Mouse (Mus musculus) layer of hippocampus, postnatal 36 days (tissue): Measurements from ENCODE around the gene Man2b2. TPM values are rescaled to one million over a fixed set of nuclear protein-coding genes. Genes with fewer than 3 reads are reported as not detected.

Experiments used
- DNase-seq, 2 experiments: peaks; one replicate each; pipeline ENCODE4 v3.0.0; 2022
- total RNA-seq, 2 experiments: library from RNA; stranded (reverse); gene quantifications; 2 replicates each; pipeline ENCODE4 v1.2.3; 2021

Man2b2 gene
- total RNA-seq = 10 to 100 TPM; 24.3 to 24.4 TPM

- peak; percentile 85 to 87 for DNase-seq
These were observed at the start of gene Man2b2 for GRCm38 (mm10) chr5:36829913-36830879. Gene Man2b2, minus strand, starts transcription at chr5:36830653.

GRCm38 (mm10) chr5:36878801-36879200 lies 48.3 kb upstream of the Man2b2 start:
- no peak for DNase-seq

DNA sequence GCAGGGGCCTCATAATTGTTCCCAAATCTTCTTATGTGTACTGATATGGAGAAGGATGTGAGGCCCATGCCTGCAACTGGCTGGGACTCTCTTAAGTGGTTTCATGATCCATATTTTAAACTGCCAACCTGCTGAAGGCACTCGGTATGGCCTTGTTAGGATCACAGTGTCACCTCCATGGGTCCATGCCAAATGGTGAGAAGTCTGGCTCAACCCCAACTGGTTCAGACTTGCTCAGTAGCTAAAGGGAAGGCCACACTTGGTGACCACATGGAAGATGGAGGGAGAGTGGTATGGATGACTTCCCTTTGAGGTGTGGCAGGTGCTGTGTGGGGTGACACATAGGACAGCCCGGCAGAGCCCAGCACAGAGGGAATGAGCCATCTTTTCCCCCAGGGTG lies 47.2 kb upstream of the Man2b2 start:
- no peak for DNase-seq

- no peak for DNase-seq
These were observed 46.4 kb upstream of the Man2b2 start for GRCm38 (mm10) chr5:36876777-36877396.

DNA sequence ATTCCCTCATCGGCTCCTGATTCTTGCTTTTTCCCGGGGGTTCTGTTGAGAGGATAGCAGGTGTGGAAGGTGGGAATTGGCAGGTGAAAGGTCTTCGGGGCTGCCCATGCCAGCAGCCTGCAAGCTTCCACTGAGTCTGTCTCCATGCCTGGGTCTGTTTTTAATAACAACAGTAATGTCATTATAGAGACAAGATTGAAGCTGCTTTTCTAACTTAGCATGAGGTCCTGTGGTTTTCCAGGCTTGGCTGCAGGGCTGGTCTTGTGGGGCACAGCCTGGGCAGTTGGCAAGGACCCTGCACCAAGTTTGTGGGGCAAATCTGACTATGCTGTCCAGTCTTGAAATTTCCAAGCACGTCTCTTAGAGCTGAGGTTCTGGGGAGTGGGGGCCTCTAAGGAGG lies 45.5 kb upstream of the Man2b2 start:
- DNase-seq = no peak

DNA sequence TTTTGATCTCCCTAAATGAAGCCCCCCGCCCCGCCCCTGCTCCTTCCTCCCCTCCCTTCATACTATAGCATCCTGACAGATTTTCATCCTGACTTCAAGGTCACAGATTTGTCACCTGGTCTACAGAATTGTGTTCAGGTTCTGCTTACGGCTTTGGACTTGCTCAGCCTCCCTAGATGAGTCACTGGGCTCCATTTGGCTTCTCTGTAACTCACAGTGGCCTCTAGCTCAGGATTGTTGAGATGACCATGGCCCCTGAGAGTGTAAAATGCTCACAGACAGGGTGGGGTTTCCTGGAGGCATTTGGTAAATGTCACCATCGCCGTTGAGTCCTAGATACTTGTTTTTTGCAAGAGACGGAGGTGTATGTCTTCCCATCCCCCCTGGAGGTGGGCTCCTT lies 40.5 kb upstream of the Man2b2 start:
- no peak for DNase-seq

DNA sequence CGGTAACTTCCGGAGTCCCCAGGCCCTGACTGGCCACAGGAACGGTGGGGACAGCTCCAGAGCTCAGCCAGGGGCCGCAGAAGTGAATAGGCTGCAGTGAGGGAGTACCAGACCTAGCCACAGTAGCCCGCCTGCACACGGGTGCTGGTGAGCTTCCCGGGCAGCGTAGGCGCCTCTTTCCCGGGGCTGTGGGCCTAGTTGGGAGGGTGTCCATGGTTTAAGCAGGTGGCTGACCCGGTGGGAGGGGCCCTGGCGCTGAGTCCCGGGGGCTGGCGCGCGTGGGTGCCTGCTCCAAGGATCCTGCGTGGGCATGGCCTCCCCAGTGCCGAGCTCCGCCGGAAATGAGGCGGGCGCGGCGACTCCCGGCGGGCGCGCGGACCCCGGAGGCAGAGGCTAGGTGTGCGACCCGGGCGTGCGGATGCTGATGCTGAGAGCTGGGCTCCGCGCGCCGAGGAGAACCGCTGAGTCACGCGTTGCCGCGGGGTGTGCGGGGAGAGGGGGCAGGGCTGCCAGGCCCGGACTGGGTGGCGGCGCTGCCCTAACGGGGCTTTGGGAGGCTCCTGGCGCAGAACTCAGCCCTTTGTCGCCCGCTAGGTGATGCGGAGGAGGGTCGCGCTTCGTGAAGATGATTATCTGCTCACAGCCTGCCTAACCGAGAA lies 39.3 kb upstream of the Man2b2 start:
- peak; percentile 71 to 73 for DNase-seq

DNA sequence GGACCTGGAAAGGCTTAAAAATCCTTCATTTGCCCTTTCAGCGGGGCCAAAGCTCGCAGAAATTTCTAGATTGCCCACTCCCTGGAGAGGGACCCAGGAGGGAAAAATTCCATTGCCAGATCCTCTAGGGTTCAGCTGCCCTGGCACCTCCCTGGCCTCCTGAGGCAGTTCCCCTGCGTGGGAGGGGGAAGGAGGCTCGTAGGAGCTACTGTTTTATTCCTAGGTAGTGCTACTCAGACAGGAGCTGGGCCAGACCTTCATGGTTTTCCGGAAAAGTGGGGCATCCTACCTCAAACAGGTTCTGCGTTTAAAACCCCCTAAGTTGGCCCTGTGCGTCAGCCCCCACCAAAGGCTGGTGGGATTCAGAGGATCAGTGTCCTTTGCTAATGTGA lies 38.7 kb upstream of the Man2b2 start:
- no peak for DNase-seq

- peak in 1 of 2 experiments; percentile 61 for DNase-seq
These were observed 38.0 kb upstream of the Man2b2 start, which contains the start of gene Ppp2r2c for GRCm38 (mm10) chr5:36868266-36869090. Gene Ppp2r2c, plus strand, starts transcription at chr5:36868513.

- DNase-seq = no peak
These were observed 37.1 kb upstream of the Man2b2 start for GRCm38 (mm10) chr5:36867561-36867960.

GRCm38 (mm10) chr5:36866701-36867250 lies 36.3 kb upstream of the Man2b2 start:
- no peak for DNase-seq

DNA sequence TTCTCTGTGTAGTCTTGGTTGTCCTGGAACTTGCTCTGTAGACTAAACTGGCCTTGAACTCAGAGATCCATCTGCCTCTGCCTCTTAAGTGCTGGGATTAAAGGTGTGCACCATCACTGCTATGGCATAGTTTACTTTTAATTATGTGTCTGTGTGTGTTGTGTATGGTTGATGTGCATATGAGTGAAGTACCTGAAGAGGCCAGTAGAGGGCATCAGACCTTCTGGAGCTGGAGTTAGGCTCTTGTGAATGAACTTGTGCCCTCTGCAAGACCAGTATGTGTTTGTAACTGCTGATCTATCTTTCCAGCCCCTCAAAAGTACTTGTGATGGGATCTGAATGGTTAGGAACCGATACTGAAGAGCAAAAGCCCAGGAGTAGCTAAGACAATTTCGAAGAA lies 30.6 kb upstream of the Man2b2 start:
- no peak for DNase-seq

GRCm38 (mm10) chr5:36857546-36857945 lies 27.1 kb upstream of the Man2b2 start:
- DNase-seq = no peak

DNA sequence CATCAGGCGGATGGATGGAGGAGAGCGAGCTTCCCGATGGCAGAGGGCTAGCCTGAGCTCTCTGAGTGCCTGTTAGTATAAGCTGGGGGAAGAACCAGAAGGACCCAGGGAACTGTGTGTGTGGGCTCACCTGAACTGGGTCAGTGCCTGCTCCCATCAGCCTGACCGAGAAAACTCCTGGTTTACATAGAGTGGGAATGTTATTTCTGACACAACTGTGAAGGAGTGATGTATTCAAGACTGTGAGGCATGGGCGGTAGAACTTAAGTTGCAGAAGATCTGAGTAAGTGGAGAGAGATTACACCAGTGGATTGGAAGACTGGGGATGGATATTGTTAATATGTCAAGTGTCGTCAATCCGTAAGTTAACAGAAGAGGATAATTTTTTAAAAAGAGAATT lies 26.1 kb upstream of the Man2b2 start:
- no peak for DNase-seq

- DNase-seq = no peak
These were observed 24.7 kb upstream of the Man2b2 start for GRCm38 (mm10) chr5:36855180-36855579.

GRCm38 (mm10) chr5:36851572-36851971 lies 21.1 kb upstream of the Man2b2 start:
- no peak for DNase-seq

GRCm38 (mm10) chr5:36844490-36844889 lies 14.0 kb upstream of the Man2b2 start:
- DNase-seq = no peak

- no peak for DNase-seq
These were observed 11.2 kb upstream of the Man2b2 start for GRCm38 (mm10) chr5:36841701-36842100.

DNA sequence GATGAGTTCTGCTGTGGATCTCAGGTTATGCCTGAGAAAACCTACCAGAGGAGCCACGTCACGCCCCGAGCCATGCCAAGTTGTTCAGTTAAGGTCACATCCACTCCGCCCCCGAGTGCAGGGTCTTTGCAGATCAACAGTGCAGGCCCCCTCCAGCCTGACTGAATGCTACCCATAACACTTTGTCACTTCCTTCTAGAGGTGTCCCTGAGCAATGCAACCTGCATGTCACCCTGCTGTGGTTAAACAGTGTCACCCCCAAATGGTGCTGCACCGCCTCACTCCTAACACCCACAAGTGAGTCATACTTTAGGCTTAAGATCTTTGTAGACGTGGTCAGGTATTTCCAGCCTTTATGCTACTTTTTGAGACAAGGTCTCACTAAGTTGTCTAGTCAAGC lies 9.6 kb upstream of the Man2b2 start:
- no peak for DNase-seq

DNA sequence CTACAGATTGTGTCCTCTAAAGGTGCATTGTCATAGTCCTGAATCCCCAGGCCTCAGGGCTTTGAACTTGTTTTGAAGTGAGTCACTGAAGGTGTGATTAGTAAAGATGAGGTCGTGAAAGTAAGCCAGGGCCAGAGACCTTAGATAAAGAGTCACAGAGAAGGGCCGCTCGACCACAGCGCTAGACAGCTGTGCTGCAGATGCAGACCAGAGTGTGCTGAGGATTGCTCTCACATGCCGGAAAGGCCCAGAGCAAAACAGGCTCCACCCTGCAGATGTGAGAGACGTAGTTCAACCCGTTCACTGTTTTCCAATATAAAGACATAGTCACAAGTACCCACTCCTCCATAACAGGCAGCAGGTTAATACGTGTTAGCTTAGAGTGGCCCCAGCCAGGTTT lies 9.1 kb upstream of the Man2b2 start:
- DNase-seq = no peak

GRCm38 (mm10) chr5:36839032-36839431 lies 8.6 kb upstream of the Man2b2 start:
- DNase-seq = no peak

DNA sequence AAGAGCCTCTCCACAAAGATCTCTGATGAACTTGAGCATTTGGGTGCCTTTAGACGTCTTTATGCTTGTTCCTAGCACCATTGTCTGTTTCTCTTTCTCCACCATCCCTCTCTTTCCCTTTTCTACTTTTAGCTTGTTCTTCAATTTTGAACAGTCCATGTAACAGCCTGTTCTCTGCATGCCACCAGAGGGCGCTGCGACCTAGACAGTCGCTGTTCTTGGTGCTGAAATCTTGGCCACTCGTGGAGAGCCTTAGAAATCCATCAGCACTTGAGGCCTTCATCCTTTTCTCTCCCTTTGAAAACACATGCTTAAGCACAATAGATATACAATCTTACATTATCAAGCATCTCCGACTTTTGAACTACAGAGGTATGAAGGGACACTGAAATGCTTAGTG lies 5.5 kb upstream of the Man2b2 start:
- DNase-seq = peak; percentile 73 to 77
